Mouse (Mus musculus) midbrain, embryonic 13.5 days (tissue): ENCODE results near the gene Raver2. TPM values are rescaled to one million over a fixed set of nuclear protein-coding genes. Genes with fewer than 3 reads are reported as not detected.

Experiments
- ATAC-seq: fragments of 200-750 bp; cut with Nextera tagmentation; 2 replicates; pipeline ENCODE4 v1.8.0; 2017; ENCODE audit warnings: mild to moderate bottlenecking, moderate TSS enrichment, moderate library complexity
- H3K27ac ChIP-seq: fragments of 300-500 bp; sonication (generic); 2 replicates; pipeline ENCODE4 v1.5.1; 2015; ENCODE audit warnings: inconsistent platforms, mild to moderate bottlenecking, moderate library complexity
- H3K27me3 ChIP-seq: fragments of 300-500 bp; sonication (generic); 2 replicates; pipeline ENCODE4 v1.6.1; 2015; ENCODE audit warnings: mild to moderate bottlenecking, inconsistent platforms
- H3K36me3 ChIP-seq: fragments of 300-500 bp; sonication (generic); 2 replicates; pipeline ENCODE4 v1.6.1; 2015; ENCODE audit warnings: mild to moderate bottlenecking, inconsistent platforms
- H3K4me1 ChIP-seq: fragments of 300-500 bp; sonication (generic); replicated peaks from 2 replicates; pipeline ENCODE4 v1.6.1; 2015; ENCODE audit warnings: inconsistent platforms
- H3K4me2 ChIP-seq: fragments of 300-500 bp; sonication (generic); replicated peaks from 2 replicates; pipeline ENCODE4 v1.6.1; 2015; ENCODE audit warnings: moderate library complexity, mild to moderate bottlenecking, inconsistent platforms
- H3K4me3 ChIP-seq: fragments of 300-500 bp; sonication (generic); replicated peaks from 2 replicates; pipeline ENCODE4 v1.5.1; 2015; ENCODE audit warnings: mild to moderate bottlenecking, inconsistent platforms
- H3K9ac ChIP-seq: fragments of 300-500 bp; sonication (generic); replicated peaks from 2 replicates; pipeline ENCODE4 v1.6.1; 2015; ENCODE audit warnings: mild to moderate bottlenecking, inconsistent platforms
- H3K9me3 ChIP-seq: fragments of 300-500 bp; sonication (generic); 2 replicates; pipeline ENCODE4 v1.6.1; 2016; ENCODE audit warnings: mild to moderate bottlenecking, inconsistent platforms
- WGBS: fragments of 180-500 bp; shearing (Covaris S2); methylation state at CpG from one replicate; pipeline ENCODE4 v1.1.7; 2015; 5-methylcytosine and 5-hydroxymethylcytosine counted together
- polyA plus RNA-seq: library from polyadenylated mRNA; unstranded; fragments of >200 nt; fragmentation: Nextera tagmentation; extraction: Ambion mirVana; gene quantifications from 2 replicates; pipeline ENCODE4 v1.2.1, GENCODE M21; 2015

Raver2 gene
- 5.7 and 5.8 TPM in 2 replicates for polyA plus RNA-seq

DNA sequence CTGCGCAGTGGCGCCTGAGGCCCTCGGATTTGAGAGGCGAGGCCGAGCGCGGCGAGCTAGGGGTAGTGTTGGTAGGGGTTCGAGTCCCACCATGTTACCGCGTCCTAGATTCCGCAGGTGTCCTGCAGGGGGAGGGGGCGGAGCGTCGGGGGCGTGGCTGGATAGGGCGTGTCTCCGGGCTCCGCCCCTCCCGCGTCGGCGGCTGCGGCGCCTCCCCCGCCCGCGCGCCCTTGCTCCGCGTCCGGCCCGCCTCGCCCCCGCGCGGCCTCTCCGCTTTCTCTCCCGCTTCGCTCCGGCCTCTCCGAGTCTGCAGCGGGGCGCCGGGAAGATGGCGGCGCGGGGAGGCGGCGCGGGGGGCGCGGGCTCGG is at the start of gene Raver2:
Gene Raver2, plus strand, starts transcription at position 198 of the 368 bp plus-strand sequence.
- no peak within 1 kb of the TSS for H3K27ac ChIP-seq
- peak; percentile 88 for ATAC-seq
- H3K9me3 ChIP-seq: no peaks in the 10 kb centered on the region
- peaks cover 10% of the 10 kb centered on the region for H3K27me3 ChIP-seq
- peak within 1 kb of the TSS; percentile 87 for H3K9ac ChIP-seq
- under 1% methylated on average over 52 of the region's 54 CpGs for WGBS
- H3K4me3 ChIP-seq: peak within 1 kb of the TSS; percentile 79
- H3K4me1 ChIP-seq: peaks cover 12% of the 10 kb centered on the region
- peak within 1 kb of the TSS; percentile 79 for H3K4me2 ChIP-seq
- no peaks in the 10 kb centered on the region for H3K36me3 ChIP-seq

GRCm38 (mm10) chr4:101020596-101020995 is 48.2 kb upstream of the Raver2 start, which contains the start of gene Gm10577:
Gm10577 (minus strand) TSS chr4:101020696.
- WGBS: 87% methylated on average over 4 of the region's 4 CpGs
- Histone ChIP-seq H3K36me3 (no peaks in the 10 kb centered on the region), H3K9ac (no peak within 1 kb of the TSS), H3K4me3 (no peak within 1 kb of the TSS), H3K9me3 (peaks cover 14% of the 10 kb centered on the region), H3K4me1 (no peaks in the 10 kb centered on the region), H3K4me2 (no peak within 1 kb of the TSS), H3K27ac (no peak within 1 kb of the TSS), H3K27me3 (no peaks in the 10 kb centered on the region)
- no peak for ATAC-seq

GRCm38 (mm10) chr4:101026566-101026965 is 42.2 kb upstream of the Raver2 start:
- ATAC-seq: no peak
- Histone ChIP-seq H3K4me2 (no peak overlapping the region), H3K9ac (no peak overlapping the region), H3K27ac (peak overlapping the region; percentile 11), H3K36me3 (no peaks in the 10 kb centered on the region), H3K27me3 (no peaks in the 10 kb centered on the region), H3K4me3 (no peak overlapping the region), H3K4me1 (peaks cover 7% of the 10 kb centered on the region; the same call in 1 of the 2 replicates), H3K9me3 (peaks cover 10% of the 10 kb centered on the region)
- 75% methylated on average over 5 of the region's 5 CpGs for WGBS

DNA sequence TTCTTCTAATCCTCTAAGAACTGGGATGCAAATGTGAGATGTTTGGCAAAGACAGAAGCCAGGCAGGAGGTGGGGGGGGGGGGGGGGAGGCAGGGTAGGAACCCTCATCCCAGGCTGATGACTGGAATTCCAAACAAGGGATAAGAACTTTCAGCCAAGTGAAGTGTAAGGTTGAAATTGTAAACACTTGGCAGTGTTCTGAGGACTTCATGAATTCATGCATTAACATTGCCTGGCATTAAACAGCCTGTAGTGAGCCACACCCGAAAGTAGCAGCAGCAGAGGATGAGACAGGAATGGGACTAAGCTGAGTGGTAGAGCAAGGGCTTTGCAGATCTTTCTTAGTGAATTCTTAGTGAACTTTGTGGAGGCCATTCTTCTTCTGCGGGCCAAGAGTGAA is 41.8 kb upstream of the Raver2 start:
- H3K9me3 ChIP-seq: peaks cover 10% of the 10 kb centered on the region
- H3K27ac ChIP-seq: no peak overlapping the region
- WGBS: 75% methylated on average over 2 of the region's 2 CpGs
- no peaks in the 10 kb centered on the region for H3K36me3 ChIP-seq
- H3K4me1 ChIP-seq: peaks cover 7% of the 10 kb centered on the region; the same call in 1 of the 2 replicates
- no peak overlapping the region for H3K4me3 ChIP-seq
- no peak overlapping the region for H3K9ac ChIP-seq
- no peak overlapping the region for H3K4me2 ChIP-seq
- ATAC-seq: no peak
- no peaks in the 10 kb centered on the region for H3K27me3 ChIP-seq

- Histone ChIP-seq H3K27ac (no peak overlapping the region), H3K9ac (no peak overlapping the region), H3K4me2 (no peak overlapping the region), H3K4me1 (peaks cover 7% of the 10 kb centered on the region; the same call in 1 of the 2 replicates), H3K27me3 (no peaks in the 10 kb centered on the region), H3K9me3 (peaks cover 4% of the 10 kb centered on the region), H3K4me3 (no peak overlapping the region), H3K36me3 (no peaks in the 10 kb centered on the region)
- WGBS: 91% methylated on average over 9 of the region's 9 CpGs
- ATAC-seq: no peak
Measured at GRCm38 (mm10) chr4:101027852-101028411, 40.9 kb upstream of the Raver2 start.

- Histone ChIP-seq H3K4me3 (no peak overlapping the region), H3K27me3 (no peaks in the 10 kb centered on the region), H3K9ac (no peak overlapping the region), H3K27ac (no peak overlapping the region), H3K4me2 (no peak overlapping the region), H3K36me3 (no peaks in the 10 kb centered on the region), H3K4me1 (no peaks in the 10 kb centered on the region), H3K9me3 (no peaks in the 10 kb centered on the region)
- 85% methylated on average over 3 of the region's 3 CpGs for WGBS
- ATAC-seq: no peak
Measured at GRCm38 (mm10) chr4:101033047-101033446, 35.7 kb upstream of the Raver2 start.

DNA sequence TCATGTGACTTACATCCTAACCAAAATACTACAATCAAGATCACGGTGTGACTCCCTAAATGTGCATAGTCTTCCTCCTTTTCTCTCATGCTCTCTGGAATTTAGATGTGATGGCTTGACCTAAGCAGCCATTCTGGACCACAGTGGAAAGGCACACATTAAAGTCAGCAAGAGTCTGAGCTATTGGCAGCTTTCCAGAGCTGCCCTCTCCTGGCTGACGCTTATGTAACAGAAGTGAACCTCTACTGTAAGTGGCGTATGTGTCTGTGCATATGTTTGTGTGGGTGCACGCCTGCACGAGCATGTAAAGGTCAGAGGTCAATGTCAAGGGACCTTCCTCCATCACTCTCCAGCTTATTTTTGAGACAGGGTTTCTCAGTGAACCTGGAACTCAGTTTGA is 33.7 kb upstream of the Raver2 start:
- 89% methylated on average over 5 of the region's 5 CpGs for WGBS
- Histone ChIP-seq H3K4me1 (no peaks in the 10 kb centered on the region), H3K36me3 (no peaks in the 10 kb centered on the region), H3K4me3 (no peak overlapping the region), H3K27me3 (no peaks in the 10 kb centered on the region), H3K9me3 (no peaks in the 10 kb centered on the region), H3K9ac (no peak overlapping the region), H3K4me2 (no peak overlapping the region), H3K27ac (no peak overlapping the region)
- no peak for ATAC-seq

- no peaks in the 10 kb centered on the region for H3K9me3 ChIP-seq
- 61% methylated on average over 7 of the region's 7 CpGs for WGBS
- H3K27ac ChIP-seq: no peak overlapping the region
- no peak overlapping the region for H3K9ac ChIP-seq
- H3K4me1 ChIP-seq: no peaks in the 10 kb centered on the region
- ATAC-seq: no peak
- no peaks in the 10 kb centered on the region for H3K27me3 ChIP-seq
- H3K4me2 ChIP-seq: no peak overlapping the region
- H3K36me3 ChIP-seq: no peaks in the 10 kb centered on the region
- H3K4me3 ChIP-seq: no peak overlapping the region
Measured at GRCm38 (mm10) chr4:101037156-101037555, 31.6 kb upstream of the Raver2 start.

GRCm38 (mm10) chr4:101043691-101044090 is 25.1 kb upstream of the Raver2 start:
- no peak overlapping the region for H3K4me2 ChIP-seq
- WGBS: 92% methylated on average over 2 of the region's 2 CpGs
- no peak for ATAC-seq

GRCm38 (mm10) chr4:101044149-101044548 is 24.6 kb upstream of the Raver2 start:
- Histone ChIP-seq H3K9me3 (no peaks in the 10 kb centered on the region), H3K36me3 (no peaks in the 10 kb centered on the region), H3K4me3 (no peak overlapping the region), H3K27ac (no peak overlapping the region), H3K9ac (no peak overlapping the region), H3K27me3 (no peaks in the 10 kb centered on the region), H3K4me2 (no peak overlapping the region), H3K4me1 (no peaks in the 10 kb centered on the region)
- ATAC-seq: no peak

More at GRCm38 (mm10) chr4:101043691-101044090, 25.1 kb upstream of the Raver2 start:
- H3K9me3 ChIP-seq: no peaks in the 10 kb centered on the region
- no peak overlapping the region for H3K27ac ChIP-seq
- H3K4me3 ChIP-seq: no peak overlapping the region
- H3K27me3 ChIP-seq: no peaks in the 10 kb centered on the region
- H3K9ac ChIP-seq: no peak overlapping the region
- no peaks in the 10 kb centered on the region for H3K36me3 ChIP-seq
- H3K4me1 ChIP-seq: no peaks in the 10 kb centered on the region

DNA sequence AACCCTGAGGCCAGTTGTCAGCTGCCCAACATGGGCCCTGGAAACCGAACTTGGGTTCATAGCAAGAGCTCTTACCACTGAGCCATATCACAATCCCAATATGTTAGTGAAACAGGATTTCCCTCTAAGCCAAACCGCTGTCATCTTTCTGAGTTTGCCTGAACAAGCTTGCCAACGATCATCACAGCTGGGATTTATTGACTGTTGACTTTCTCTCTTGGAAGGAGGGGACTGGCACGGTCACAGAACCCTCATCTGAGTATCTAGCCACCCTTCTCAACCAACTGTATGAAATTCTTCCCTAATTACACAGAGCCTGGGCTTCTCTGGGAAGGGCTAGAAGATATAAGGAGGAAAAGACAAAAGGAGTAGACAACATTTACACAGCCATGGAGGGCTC is 22.2 kb upstream of the Raver2 start:
- no peak overlapping the region for H3K27ac ChIP-seq
- 80% methylated on average over 4 of the region's 4 CpGs for WGBS
- no peaks in the 10 kb centered on the region for H3K36me3 ChIP-seq
- H3K27me3 ChIP-seq: no peaks in the 10 kb centered on the region
- H3K4me2 ChIP-seq: no peak overlapping the region
- H3K4me3 ChIP-seq: no peak overlapping the region
- no peak overlapping the region for H3K9ac ChIP-seq
- H3K9me3 ChIP-seq: no peaks in the 10 kb centered on the region
- H3K4me1 ChIP-seq: no peaks in the 10 kb centered on the region
- no peak for ATAC-seq

- WGBS: 76% methylated on average over 2 of the region's 2 CpGs
- ATAC-seq: no peak
- H3K27me3 ChIP-seq: no peaks in the 10 kb centered on the region; the same call in 1 of the 2 replicates
- H3K27ac ChIP-seq: no peak overlapping the region
- no peak overlapping the region for H3K4me3 ChIP-seq
- H3K9me3 ChIP-seq: no peaks in the 10 kb centered on the region
- no peak overlapping the region for H3K4me2 ChIP-seq
- no peaks in the 10 kb centered on the region for H3K4me1 ChIP-seq
- no peak overlapping the region for H3K9ac ChIP-seq
- no peaks in the 10 kb centered on the region for H3K36me3 ChIP-seq
Measured at GRCm38 (mm10) chr4:101062146-101062545, 6.6 kb upstream of the Raver2 start.

DNA sequence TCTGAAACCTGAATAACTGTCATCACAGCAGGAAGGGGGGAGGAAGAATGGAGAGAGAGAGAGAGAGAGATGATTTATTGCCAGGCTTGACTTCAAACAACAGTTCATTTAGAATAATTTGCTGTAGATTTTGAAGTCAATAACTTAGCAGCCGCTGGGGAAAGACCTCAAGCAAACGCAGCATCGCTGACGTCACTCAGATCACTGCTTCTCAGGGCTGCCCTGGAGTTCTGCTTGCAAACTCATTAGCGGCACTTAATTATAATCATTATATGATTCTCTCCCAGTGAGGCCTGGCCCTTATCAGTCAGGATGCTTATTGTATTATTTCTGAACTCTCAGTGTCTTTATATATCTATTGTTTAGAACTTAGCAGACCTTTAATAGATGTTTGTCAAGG is 2.4 kb upstream of the Raver2 start:
- Histone ChIP-seq H3K4me3 (no peak overlapping the region), H3K9ac (no peak overlapping the region), H3K27me3 (peaks cover 10% of the 10 kb centered on the region), H3K9me3 (no peaks in the 10 kb centered on the region), H3K27ac (no peak overlapping the region), H3K4me1 (peaks cover 12% of the 10 kb centered on the region), H3K4me2 (no peak overlapping the region), H3K36me3 (no peaks in the 10 kb centered on the region)
- no peak for ATAC-seq
- WGBS: 58% methylated on average over 5 of the region's 5 CpGs
